Mouse (Mus musculus) cerebellum, adult 9-11 months (tissue): Measurements from ENCODE around the gene Hist2h2aa1.
"Not testable (repeated sequence)": the region's sequence is repeated elsewhere in the genome, so short reads cannot be mapped to it uniquely, and the experiment has no call there.

Experiments used
- DNase-seq: peaks from one replicate; pipeline ENCODE4 v3.0.0; 2022

Hist2h2aa1 gene

GRCm38 (mm10) chr3:96280660-96281059 lies 35.4 kb downstream of the Hist2h2aa1 start:
- DNase-seq, result no peak

GRCm38 (mm10) chr3:96284457-96284856 lies 39.2 kb downstream of the Hist2h2aa1 start:
- DNase-seq, result no peak

- DNase-seq, result not testable (repeated sequence)
These were observed 42.0 kb downstream of the Hist2h2aa1 start for GRCm38 (mm10) chr3:96287334-96287733.

GRCm38 (mm10) chr3:96289201-96289600 lies 43.9 kb downstream of the Hist2h2aa1 start:
- no peak for DNase-seq

GRCm38 (mm10) chr3:96290727-96291126 lies 45.4 kb downstream of the Hist2h2aa1 start:
- not testable (repeated sequence) for DNase-seq

- DNase-seq, result no peak
These were observed 47.3 kb downstream of the Hist2h2aa1 start for GRCm38 (mm10) chr3:96292641-96293040.

- DNase-seq, result no peak
These were observed 48.1 kb downstream of the Hist2h2aa1 start for GRCm38 (mm10) chr3:96293368-96293767.

- no peak for DNase-seq
These were observed 48.5 kb downstream of the Hist2h2aa1 start, which contains the start of gene Fcgr1 for GRCm38 (mm10) chr3:96293787-96294186. Gene Fcgr1, minus strand, starts transcription at chr3:96293969.
